In the genomic region with DNA sequence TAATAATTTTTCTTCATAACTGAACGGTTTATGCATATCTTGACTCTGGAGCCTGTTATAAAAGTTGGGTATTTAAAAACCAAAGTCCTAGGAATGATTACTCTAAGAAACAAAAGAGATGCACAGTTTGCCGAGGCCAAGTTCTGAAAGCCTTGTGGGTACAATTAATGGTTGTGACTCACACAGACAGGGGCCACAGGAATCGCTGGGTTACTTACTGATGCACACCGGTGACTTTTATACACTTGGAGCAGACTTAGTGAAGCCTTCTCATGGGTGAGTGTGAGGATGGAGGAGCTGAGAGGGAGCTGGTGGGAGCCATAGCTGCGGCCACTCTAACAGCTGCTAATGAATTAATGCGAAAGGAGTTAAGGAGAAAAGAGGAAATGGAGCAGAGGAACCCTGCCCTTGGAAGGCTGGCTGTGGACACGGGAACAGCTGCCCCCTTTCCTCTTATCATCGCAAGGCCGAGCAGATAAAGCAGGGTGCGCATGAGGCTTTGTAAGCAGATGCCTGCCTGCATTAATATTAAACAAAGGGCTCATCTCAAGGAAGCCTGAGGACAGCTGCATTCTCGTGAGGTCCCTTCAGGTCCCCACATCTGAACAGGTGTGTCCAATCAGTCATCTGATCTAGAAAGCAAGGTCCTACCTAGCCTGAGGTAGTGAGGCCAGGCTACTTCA, we compare ENCODE assay signal across 11 mouse cellular contexts.
DNase-seq lines count a peak whose midpoint lies in the region; ATAC-seq lines count a peak whose summit lies in the region.
"Had no signal": no experiment of that assay in that cellular context is flagged by ENCODE, and none has a peak within 500 bp of the region (broad histone marks: within the 10 kb centered on the region; RNA-seq: fewer than 3 reads in every experiment).

No protein-coding gene starts in this region.

- H3K27ac ChIP-seq in heart, embryonic 13.5 days (replicated peaks), result no peak overlapping the region
- 0 out of 2 replicates have a peak overlapping the region, but pooled peaks have one; percentile 4 for H3K27ac ChIP-seq in embryonic facial prominence, embryonic 10.5 days (replicated peaks)
- peak overlapping the region; percentile 89 for H3K27ac ChIP-seq in midbrain, embryonic 13.5 days

- intact Hi-C loops in heart, postnatal 25 days (cut with DNase I), result no loop called here

- H3K9ac ChIP-seq in heart, embryonic 13.5 days, result peak overlapping the region; percentile 56; the same call in 1 of the 2 replicates
- no peak overlapping the region for H3K9ac ChIP-seq in midbrain, embryonic 13.5 days (replicated peaks)

- 31% methylated on average over 11 of the region's 11 CpGs for WGBS in heart, embryonic 13.5 days
- 66% methylated on average over 11 of the region's 11 CpGs for WGBS in embryonic facial prominence, embryonic 10.5 days
- WGBS in midbrain, embryonic 13.5 days, result 36% methylated on average over 11 of the region's 11 CpGs

- peak overlapping the region; percentile 28 for H3K4me2 ChIP-seq in heart, embryonic 13.5 days
- 0 out of 2 replicates have a peak overlapping the region, but pooled peaks have one; percentile 8 for H3K4me2 ChIP-seq in midbrain, embryonic 13.5 days (replicated peaks)

- no peak for DNase-seq in heart, postnatal 25 days (ENCODE audit: low spot score)
- DNase-seq in MEL-GATA-1-ER (ENCODE audit: extremely low read depth, low read depth), result peak; percentile 63
- no peak for DNase-seq in embryonic facial prominence, embryonic 10.5 days (ENCODE audit: low spot score)
- no peak for DNase-seq in frontal cortex, postnatal 10 days (ENCODE audit: low spot score in 2 of 2)
- DNase-seq in cerebellum, postnatal 14 days, result no peak
- DNase-seq in spleen, postnatal 4 days (ENCODE audit: low spot score in 2 of 2), result no peak
- DNase-seq: cerebellum, postnatal 25 days; heart, postnatal 10 days; kidney, postnatal 25 days had no signal

- no peak overlapping the region for H3K4me3 ChIP-seq in heart, embryonic 13.5 days
- H3K4me3 ChIP-seq in embryonic facial prominence, embryonic 10.5 days, result no peak overlapping the region
- H3K4me3 ChIP-seq in midbrain, embryonic 13.5 days (replicated peaks), result no peak overlapping the region

- H3K9me3 ChIP-seq in heart, embryonic 13.5 days, result no peaks in the 10 kb centered on the region
- no peaks in the 10 kb centered on the region for H3K9me3 ChIP-seq in embryonic facial prominence, embryonic 10.5 days
- no peaks in the 10 kb centered on the region for H3K9me3 ChIP-seq in midbrain, embryonic 13.5 days

- H3K36me3 ChIP-seq in heart, embryonic 13.5 days, result no peaks in the 10 kb centered on the region
- H3K36me3 ChIP-seq in embryonic facial prominence, embryonic 10.5 days (replicated peaks), result no peaks in the 10 kb centered on the region
- no peaks in the 10 kb centered on the region for H3K36me3 ChIP-seq in midbrain, embryonic 13.5 days

- peaks cover 86% of the 10 kb centered on the region for H3K4me1 ChIP-seq in heart, embryonic 13.5 days
- peaks cover 63% of the 10 kb centered on the region for H3K4me1 ChIP-seq in embryonic facial prominence, embryonic 10.5 days
- peaks cover 69% of the 10 kb centered on the region for H3K4me1 ChIP-seq in midbrain, embryonic 13.5 days (replicated peaks)

- H3K27me3 ChIP-seq in heart, embryonic 13.5 days (replicated peaks), result no peaks in the 10 kb centered on the region
- H3K27me3 ChIP-seq in embryonic facial prominence, embryonic 10.5 days (replicated peaks; ENCODE audit: low read depth, poor library complexity, severe bottlenecking), result no peaks in the 10 kb centered on the region
- H3K27me3 ChIP-seq in midbrain, embryonic 13.5 days, result no peaks in the 10 kb centered on the region

- no peak for ATAC-seq in heart, embryonic 13.5 days (ENCODE audit: extremely low read depth, insufficient number of reproducible peaks, low FRiP score, low TSS enrichment)
- ATAC-seq in midbrain, embryonic 13.5 days, result peak; percentile 65
